Mouse (Mus musculus): ENCODE measurements around the gene Fbxo33.

GRCm38 (mm10) chr12:59207814-59208213 lies 11.7 kb downstream of the Fbxo33 start:
- TF ChIP-seq CTCF (IDR thresholded peaks at IDR 0.05; ENCODE audit: low read depth) (no peak), EP300 (optimal IDR thresholded peaks at IDR 0.05) (no peak)

Measured in stomach, postnatal 0 days (tissue).